Mouse (Mus musculus) stomach, embryonic 14.5 days (tissue): Measurements from ENCODE around the gene Slc4a1ap. TPM values are rescaled to one million over a fixed set of nuclear protein-coding genes. Genes with fewer than 3 reads are reported as not detected.

Experiments
- ATAC-seq: fragments of 200-750 bp; cut with Nextera tagmentation; 2 replicates; pipeline ENCODE4 v1.8.0; 2017; ENCODE audit warnings: low read depth, moderate TSS enrichment; ENCODE audit not compliant: insufficient number of reproducible peaks, insufficient read depth, low FRiP score
- H3K27ac ChIP-seq: fragments of 300-500 bp; sonication (generic); 2 replicates; pipeline ENCODE4 v1.5.1; 2014; ENCODE audit warnings: mild to moderate bottlenecking, low read length, moderate library complexity, mixed read lengths
- H3K27me3 ChIP-seq: fragments of 300-500 bp; sonication (generic); 2 replicates; pipeline ENCODE4 v1.6.1; 2014; ENCODE audit warnings: low read length, control low read depth, mixed read lengths; ENCODE audit not compliant: control insufficient read depth, insufficient read depth
- H3K36me3 ChIP-seq: fragments of 300-500 bp; sonication (generic); 2 replicates; pipeline ENCODE4 v1.6.1; 2014; ENCODE audit warnings: mild to moderate bottlenecking, control low read depth, low read length, moderate library complexity, mixed read lengths; ENCODE audit not compliant: control insufficient read depth, insufficient read depth
- H3K4me1 ChIP-seq: fragments of 300-500 bp; sonication (generic); 2 replicates; pipeline ENCODE4 v1.6.1; 2014; ENCODE audit warnings: low read length, control low read depth, mixed read lengths; ENCODE audit not compliant: control insufficient read depth, insufficient read depth
- H3K4me2 ChIP-seq: fragments of 300-500 bp; sonication (generic); replicated peaks from 2 replicates; pipeline ENCODE4 v1.6.1; 2014; ENCODE audit warnings: low read depth, low read length, control low read depth
- H3K4me3 ChIP-seq: fragments of 300-500 bp; sonication (generic); 2 replicates; pipeline ENCODE4 v1.5.1; 2014; ENCODE audit warnings: low read depth, low read length, control low read depth
- H3K9ac ChIP-seq: fragments of 300-500 bp; sonication (generic); replicated peaks from 2 replicates; pipeline ENCODE4 v1.6.1; 2014; ENCODE audit warnings: low read depth, mild to moderate bottlenecking, control low read depth, low read length, moderate library complexity, mixed read lengths
- H3K9me3 ChIP-seq: fragments of 300-500 bp; sonication (generic); 2 replicates; pipeline ENCODE4 v1.6.1; 2016; ENCODE audit warnings: low read depth, low read length, control low read depth; ENCODE audit not compliant: control insufficient read depth
- whole genome bisulfite sequencing: fragments of 180-500 bp; shearing (Covaris S2); extraction: QIAGEN DNeasy Blood & Tissue Kit; methylation state at CpG from one replicate; pipeline ENCODE4 v1.1.7; 2014; 5-methylcytosine and 5-hydroxymethylcytosine counted together
- polyA plus RNA-seq: library from polyadenylated mRNA; unstranded; fragments of >200 nt; fragmentation: Nextera tagmentation; extraction: Ambion mirVana; gene quantifications from 2 replicates; pipeline ENCODE4 v1.2.1, GENCODE M21; 2014

Gene Slc4a1ap
- polyA plus RNA-seq, 1 experiment from 2014 or later: 35.5 TPM

GRCm38 (mm10) chr5:31602377-31602776, 75.6 kb downstream of the Slc4a1ap start:
- H3K27ac ChIP-seq: no peak overlapping the region; the same call in 1 of the 2 replicates
- H3K27me3 ChIP-seq: no peaks in the 10 kb centered on the region
- no peak overlapping the region for H3K9ac ChIP-seq
- H3K4me2 ChIP-seq: no peak overlapping the region
- whole genome bisulfite sequencing: 79% methylated on average over 1 of the region's 1 CpGs
- H3K4me1 ChIP-seq: peaks cover 8% of the 10 kb centered on the region; the same call in 1 of the 2 replicates
- H3K9me3 ChIP-seq: no peaks in the 10 kb centered on the region
- H3K36me3 ChIP-seq: no peaks in the 10 kb centered on the region
- H3K4me3 ChIP-seq: no peak overlapping the region
- 0 out of 2 replicates have a peak, but pooled peaks have one; percentile 14 for ATAC-seq

GRCm38 (mm10) chr5:31603766-31604165, 77.0 kb downstream of the Slc4a1ap start:
- H3K4me2 ChIP-seq: no peak overlapping the region
- H3K36me3 ChIP-seq: no peaks in the 10 kb centered on the region
- no peak for ATAC-seq
- no peak overlapping the region for H3K27ac ChIP-seq
- WGBS: 74% methylated on average over 6 of the region's 6 CpGs
- H3K4me3 ChIP-seq: no peak overlapping the region
- H3K27me3 ChIP-seq: no peaks in the 10 kb centered on the region
- no peaks in the 10 kb centered on the region for H3K9me3 ChIP-seq
- no peak overlapping the region for H3K9ac ChIP-seq
- peaks cover 7% of the 10 kb centered on the region; the same call in 1 of the 2 replicates for H3K4me1 ChIP-seq

- peaks cover 9% of the 10 kb centered on the region; the same call in 1 of the 2 replicates for H3K4me1 ChIP-seq
- 0 out of 2 replicates have a peak overlapping the region, but pooled peaks have one; percentile 10 for H3K27ac ChIP-seq
- no peak overlapping the region for H3K4me3 ChIP-seq
- no peak for ATAC-seq
- H3K4me2 ChIP-seq: no peak overlapping the region
- H3K36me3 ChIP-seq: no peaks in the 10 kb centered on the region
- 58% methylated on average over 3 of the region's 3 CpGs for WGBS
- H3K27me3 ChIP-seq: no peaks in the 10 kb centered on the region
- no peak overlapping the region for H3K9ac ChIP-seq
- H3K9me3 ChIP-seq: no peaks in the 10 kb centered on the region
Observed at GRCm38 (mm10) chr5:31606151-31606550, 79.4 kb downstream of the Slc4a1ap start.

Other genes with a start within 250 kb of the Slc4a1ap start
- 35.5 and 41.4 TPM in 2 replicates for gene Ift172, start 235.9 kb upstream of the Slc4a1ap start, polyA plus RNA-seq
- 44.4 and 46.0 TPM in 2 replicates for gene Fndc4, start 230.9 kb upstream of the Slc4a1ap start, polyA plus RNA-seq
- gene Gckr, start 229.6 kb upstream of the Slc4a1ap start, polyA plus RNA-seq: 0.32 TPM in 1 of 2 replicates, not detected in the other
- 51.8 and 55.5 TPM in 2 replicates for gene Zfp512, start 74.6 kb upstream of the Slc4a1ap start, polyA plus RNA-seq
- not detected in 2 replicates for gene 4930548H24Rik, start 41.3 kb upstream of the Slc4a1ap start, polyA plus RNA-seq
- 54.2 and 66.3 TPM in 2 replicates for gene Gpn1, start 32.3 kb upstream of the Slc4a1ap start, polyA plus RNA-seq
- 20.7 and 21.4 TPM in 2 replicates for gene Supt7l, start 812 bp downstream of the Slc4a1ap start, polyA plus RNA-seq
- 301 and 326 TPM in 2 replicates for gene Mrpl33, start 69.9 kb downstream of the Slc4a1ap start, polyA plus RNA-seq
- gene Rbks, start 170.6 kb downstream of the Slc4a1ap start, polyA plus RNA-seq: 2.2 and 3.3 TPM in 2 replicates
- 59.6 and 62.9 TPM in 2 replicates for gene Babam2, start 170.7 kb downstream of the Slc4a1ap start, polyA plus RNA-seq